Mouse (Mus musculus) intestine, postnatal 0 days (tissue): Measurements from ENCODE around the gene Rpl41. TPM values are rescaled to one million over a fixed set of nuclear protein-coding genes. Genes with fewer than 3 reads are reported as not detected.
A peak's percentile ranks its signal among the peaks of the same experiment; 100 is the strongest.

Source experiments
- ATAC-seq: fragments of 200-750 bp; cut with Nextera tagmentation; 2 replicates; pipeline ENCODE4 v1.8.0; 2017; ENCODE audit warnings: mild to moderate bottlenecking, moderate TSS enrichment, moderate library complexity
- H3K27ac ChIP-seq: fragments of 300-500 bp; sonication (generic); 2 replicates; pipeline ENCODE4 v1.5.1; 2014; ENCODE audit warnings: mild to moderate bottlenecking, low read depth, low read length, moderate library complexity
- H3K27me3 ChIP-seq: fragments of 300-500 bp; sonication (generic); replicated peaks from 2 replicates; pipeline ENCODE4 v1.6.1; 2014; ENCODE audit warnings: low read length, mixed read lengths; ENCODE audit not compliant: control insufficient read depth, insufficient read depth
- H3K36me3 ChIP-seq: fragments of 300-500 bp; sonication (generic); 2 replicates; pipeline ENCODE4 v1.6.1; 2014; ENCODE audit warnings: mild to moderate bottlenecking, moderate library complexity; ENCODE audit not compliant: control insufficient read depth, insufficient read depth
- H3K4me1 ChIP-seq: fragments of 300-500 bp; sonication (generic); replicated peaks from 2 replicates; pipeline ENCODE4 v1.6.1; 2014; ENCODE audit warnings: antibody characterized with exemption, low read length, mixed read lengths; ENCODE audit not compliant: control insufficient read depth, insufficient read depth
- H3K4me2 ChIP-seq: fragments of 300-500 bp; sonication (generic); replicated peaks from 2 replicates; pipeline ENCODE4 v1.6.1; 2014; ENCODE audit warnings: low read depth, mild to moderate bottlenecking, moderate library complexity
- H3K4me3 ChIP-seq: fragments of 300-500 bp; sonication (generic); 2 replicates; pipeline ENCODE4 v1.5.1; 2014; ENCODE audit warnings: low read depth, low read length
- H3K9ac ChIP-seq: fragments of 300-500 bp; sonication (generic); 2 replicates; pipeline ENCODE4 v1.6.1; 2014; ENCODE audit warnings: mild to moderate bottlenecking, low read depth, low read length
- H3K9me3 ChIP-seq: fragments of 300-500 bp; sonication (generic); 2 replicates; pipeline ENCODE4 v1.6.1; 2016; ENCODE audit warnings: mixed run types; ENCODE audit not compliant: control insufficient read depth
- CTCF ChIP-seq: sonication (generic); IDR thresholded peaks from 2 replicates; pipeline ENCODE4 v1.5.1; 2016; ENCODE audit warnings: low read depth, mild to moderate bottlenecking, control low read depth, antibody characterized with exemption, moderate library complexity
- WGBS: fragments of 180-500 bp; shearing (Covaris S2); extraction: QIAGEN DNeasy Blood & Tissue Kit; methylation state at CpG from one replicate; pipeline ENCODE4 v1.1.7; 2014; 5-methylcytosine and 5-hydroxymethylcytosine counted together
- polyA plus RNA-seq: library from polyadenylated mRNA; unstranded; fragments of >200 nt; fragmentation: Nextera tagmentation; extraction: Ambion mirVana; gene quantifications from 2 replicates; pipeline ENCODE4 v1.2.1, GENCODE M21; 2015

Rpl41 gene
- polyA plus RNA-seq, 1 experiment from 2014 or later, result 2,428 TPM

DNA sequence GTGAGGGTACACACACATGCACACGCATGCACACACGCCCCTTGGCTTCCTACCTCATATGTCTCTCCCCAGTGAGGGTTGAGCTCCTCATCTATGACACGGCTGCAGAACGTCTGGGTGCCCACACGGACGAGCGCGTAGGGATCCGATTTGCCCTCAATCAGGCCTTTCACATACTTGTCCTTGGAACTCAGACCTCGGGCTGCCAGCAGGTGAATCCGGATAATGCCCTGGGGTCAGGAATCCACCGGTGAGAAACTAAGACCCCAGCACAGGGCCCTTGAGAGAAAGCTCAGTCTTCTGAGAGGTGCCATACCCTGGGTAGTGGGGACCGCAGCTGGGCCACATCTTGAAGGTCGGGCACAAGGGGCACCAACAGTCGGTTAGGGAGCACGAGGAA, 28.5 kb downstream of the Rpl41 start:
- 89% methylated on average over 16 of the region's 16 CpGs for WGBS
- H3K9ac ChIP-seq, result no peak overlapping the region

DNA sequence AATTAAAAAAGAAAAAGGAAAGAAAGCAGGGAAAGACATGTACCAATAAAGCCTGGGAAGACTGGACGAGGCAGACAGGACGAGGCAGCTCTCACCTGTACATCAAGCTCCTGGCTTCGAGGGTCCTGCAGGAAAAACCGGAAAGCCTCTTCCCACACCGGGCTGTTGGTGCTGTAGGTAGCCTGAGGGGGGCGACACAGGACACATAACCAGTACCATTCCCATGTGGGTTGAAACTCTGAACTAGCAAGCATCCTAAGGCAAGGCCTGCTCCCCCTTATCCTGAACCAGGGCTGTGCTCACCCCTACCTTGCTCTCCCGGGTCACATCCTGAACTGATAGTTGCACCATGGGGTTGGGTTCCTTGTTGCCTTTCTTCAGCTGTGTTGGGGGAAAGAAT, 30.3 kb downstream of the Rpl41 start:
- H3K4me2 ChIP-seq, result no peak overlapping the region
- no peak overlapping the region for H3K4me3 ChIP-seq
- TF ChIP-seq CTCF, result peak; percentile 75
- no peak for ATAC-seq
- no peaks in the 10 kb centered on the region for H3K27me3 ChIP-seq
- H3K9me3 ChIP-seq, result no peaks in the 10 kb centered on the region
- H3K27ac ChIP-seq, result no peak overlapping the region
- 79% methylated on average over 7 of the region's 7 CpGs for WGBS
- no peaks in the 10 kb centered on the region for H3K4me1 ChIP-seq
- peaks cover 64% of the 10 kb centered on the region for H3K36me3 ChIP-seq
- H3K9ac ChIP-seq, result no peak overlapping the region

More for the DNA sequence above, 28.5 kb downstream of the Rpl41 start:
- no peaks in the 10 kb centered on the region for H3K27me3 ChIP-seq
- no peak for ATAC-seq
- no peaks in the 10 kb centered on the region for H3K9me3 ChIP-seq
- H3K4me3 ChIP-seq, result no peak overlapping the region
- H3K4me1 ChIP-seq, result no peaks in the 10 kb centered on the region
- H3K36me3 ChIP-seq, result peaks cover 58% of the 10 kb centered on the region
- no peak for TF ChIP-seq CTCF
- H3K4me2 ChIP-seq, result no peak overlapping the region
- H3K27ac ChIP-seq, result no peak overlapping the region

DNA sequence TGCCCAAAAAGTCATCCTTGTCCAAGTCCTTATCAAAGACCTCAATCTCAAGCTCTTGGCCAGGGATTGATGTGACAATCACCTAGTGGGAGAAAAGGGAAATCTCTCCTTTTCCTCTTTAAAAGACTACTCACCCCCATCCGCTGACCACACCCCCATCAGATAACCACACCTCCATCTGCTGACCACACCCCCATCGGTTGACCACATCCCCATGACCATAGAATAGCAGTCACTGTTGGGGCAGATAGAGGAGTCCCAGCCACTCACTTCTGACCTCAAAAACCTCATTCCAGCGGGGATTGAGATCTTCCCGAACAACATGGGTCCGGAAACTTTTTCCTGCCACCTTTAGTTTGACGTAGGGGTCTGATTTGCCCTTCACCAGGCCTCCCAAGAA, 32.4 kb downstream of the Rpl41 start:
- ATAC-seq, result no peak
- Histone ChIP-seq H3K36me3 (peaks cover 75% of the 10 kb centered on the region), H3K4me2 (no peak overlapping the region), H3K27me3 (no peaks in the 10 kb centered on the region), H3K27ac (no peak overlapping the region), H3K4me1 (no peaks in the 10 kb centered on the region), H3K4me3 (no peak overlapping the region), H3K9ac (no peak overlapping the region), H3K9me3 (no peaks in the 10 kb centered on the region)
- 51% methylated on average over 6 of the region's 6 CpGs for WGBS
- no peak for TF ChIP-seq CTCF

- 50% methylated on average over 20 of the region's 20 CpGs for WGBS
- Histone ChIP-seq H3K27me3 (no peaks in the 10 kb centered on the region), H3K4me3 (0 out of 2 replicates have a peak overlapping the region, but pooled peaks have one; percentile 7), H3K36me3 (peaks cover 75% of the 10 kb centered on the region), H3K27ac (no peak overlapping the region; the same call in 1 of the 2 replicates), H3K9me3 (no peaks in the 10 kb centered on the region), H3K9ac (no peak overlapping the region), H3K4me2 (peak overlapping the region; percentile 47), H3K4me1 (no peaks in the 10 kb centered on the region)
- TF ChIP-seq CTCF, result no peak
- peak; percentile 23; the same call in 1 of the 2 replicates for ATAC-seq
Measured at GRCm38 (mm10) chr10:128516029-128516428, 33.1 kb downstream of the Rpl41 start.

GRCm38 (mm10) chr10:128515044-128515443, 34.1 kb downstream of the Rpl41 start:
- 71% methylated on average over 4 of the region's 4 CpGs for WGBS
- TF ChIP-seq CTCF, result no peak
- H3K4me1 ChIP-seq, result no peaks in the 10 kb centered on the region
- H3K36me3 ChIP-seq, result peaks cover 71% of the 10 kb centered on the region
- H3K27me3 ChIP-seq, result no peaks in the 10 kb centered on the region
- no peaks in the 10 kb centered on the region for H3K9me3 ChIP-seq
- no peak overlapping the region for H3K9ac ChIP-seq
- H3K4me2 ChIP-seq, result no peak overlapping the region
- H3K4me3 ChIP-seq, result no peak overlapping the region
- ATAC-seq, result 0 out of 2 replicates have a peak, but pooled peaks have one; percentile 12
- no peak overlapping the region for H3K27ac ChIP-seq

DNA sequence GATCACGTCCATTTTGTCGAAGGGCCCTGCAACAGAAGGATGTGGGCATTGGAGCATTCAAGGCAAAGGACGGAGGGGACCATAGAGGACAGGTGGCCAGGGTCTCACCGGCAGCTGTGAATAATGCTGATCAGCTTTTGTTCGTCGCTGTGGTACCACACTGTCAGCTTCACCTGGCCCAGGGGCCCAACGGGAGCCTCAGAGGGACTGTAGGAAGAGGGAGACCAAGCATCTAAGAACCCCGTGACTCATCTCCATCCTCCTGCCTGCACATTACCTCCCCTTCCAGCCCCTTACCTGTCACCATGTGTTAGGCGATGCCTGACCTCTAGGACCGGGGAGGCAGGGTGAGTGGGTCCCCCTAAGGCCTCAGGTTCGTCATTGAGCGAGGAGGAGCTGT, 37.3 kb downstream of the Rpl41 start:
- no peaks in the 10 kb centered on the region for H3K9me3 ChIP-seq
- no peak overlapping the region for H3K4me3 ChIP-seq
- no peak overlapping the region for H3K4me2 ChIP-seq
- TF ChIP-seq CTCF, result no peak
- no peaks in the 10 kb centered on the region for H3K27me3 ChIP-seq
- H3K9ac ChIP-seq, result no peak overlapping the region
- WGBS, result 88% methylated on average over 12 of the region's 12 CpGs
- no peak overlapping the region for H3K27ac ChIP-seq
- no peaks in the 10 kb centered on the region for H3K4me1 ChIP-seq
- H3K36me3 ChIP-seq, result peaks cover 49% of the 10 kb centered on the region
- no peak for ATAC-seq

- Histone ChIP-seq H3K9ac (no peak overlapping the region), H3K36me3 (peaks cover 44% of the 10 kb centered on the region), H3K27me3 (no peaks in the 10 kb centered on the region), H3K4me1 (no peaks in the 10 kb centered on the region), H3K4me2 (no peak overlapping the region), H3K27ac (no peak overlapping the region), H3K4me3 (no peak overlapping the region), H3K9me3 (no peaks in the 10 kb centered on the region)
- TF ChIP-seq CTCF, result no peak
- 90% methylated on average over 9 of the region's 9 CpGs for WGBS
- ATAC-seq, result no peak
Measured at GRCm38 (mm10) chr10:128511189-128511588, 37.9 kb downstream of the Rpl41 start.
